In genomic region chr2:27229481-27230105, GRCm38 (mm10) we compare ENCODE assay signal across 20 mouse cellular contexts. TPM values are rescaled to one million over a fixed set of nuclear protein-coding genes. Genes with fewer than 3 reads are reported as not detected.
A peak's percentile ranks its signal among the peaks of the same experiment; 100 is the strongest.
DNase-seq lines count a peak whose midpoint lies in the region; ATAC-seq and TF ChIP-seq lines count a peak whose summit lies in the region.
"Had no signal": no experiment of that assay in that cellular context is flagged by ENCODE, and none has a peak within 500 bp of the region (broad histone marks: within the 10 kb centered on the region; RNA-seq: fewer than 3 reads in every experiment).

No protein-coding gene starts in this region.

- TF ChIP-seq EP300 in lung, postnatal 0 days (IDR thresholded peaks at IDR 0.05), result peak; percentile 58; the same call in 1 of the 2 replicates

- ATAC-seq in lung, postnatal 0 days, result peak; percentile 80
- no peak for ATAC-seq in megakaryocyte-erythroid progenitor cell, adult 5-6 weeks (replicated peaks; ENCODE audit: low FRiP score, low TSS enrichment, poor library complexity, severe bottlenecking)
- ATAC-seq: activated CD4-positive, CD25-positive, alpha-beta regulatory T cell, adult 4 months; forebrain, postnatal 0 days; intestine, embryonic 15.5 days had no signal

- H3K27ac ChIP-seq in heart, embryonic 10.5 days, result peak overlapping the region; percentile 10; the same call in 1 of the 2 replicates
- H3K27ac ChIP-seq in lung, postnatal 0 days (ENCODE audit: low read length), result peak overlapping the region; percentile 64
- H3K27ac ChIP-seq: embryonic facial prominence, embryonic 13.5 days; heart, adult 2 months; hindbrain, embryonic 12.5 days; intestine, embryonic 15.5 days; kidney, embryonic 15.5 days; left cerebral cortex, adult 2 months; liver, embryonic 15.5 days had no signal

- WGBS in heart, embryonic 10.5 days, result 92% methylated on average over 2 of the region's 2 CpGs
- WGBS in lung, postnatal 0 days, result 79% methylated on average over 2 of the region's 2 CpGs

- no peak overlapping the region for H3K4me2 ChIP-seq in lung, postnatal 0 days (replicated peaks; ENCODE audit: low read depth, low read length)
- H3K4me2 ChIP-seq: embryonic facial prominence, embryonic 13.5 days; hindbrain, embryonic 12.5 days; intestine, embryonic 15.5 days; kidney, embryonic 15.5 days; liver, embryonic 15.5 days had no signal

- H3K9ac ChIP-seq in lung, postnatal 0 days (replicated peaks; ENCODE audit: low read depth), result no peak overlapping the region
- H3K9ac ChIP-seq: embryonic facial prominence, embryonic 13.5 days; forebrain, postnatal 0 days; hindbrain, embryonic 12.5 days; intestine, embryonic 15.5 days; kidney, embryonic 15.5 days; liver, embryonic 15.5 days had no signal

- H3K4me1 ChIP-seq in heart, embryonic 10.5 days, result peaks cover 51% of the 10 kb centered on the region
- no peaks in the 10 kb centered on the region for H3K4me1 ChIP-seq in lung, postnatal 0 days (ENCODE audit: insufficient read depth, low read depth, low read length)
- H3K4me1 ChIP-seq: hindbrain, embryonic 12.5 days had no signal

- no peak for TF ChIP-seq CTCF in lung, postnatal 0 days (IDR thresholded peaks at IDR 0.05)

- H3K9me3 ChIP-seq in heart, embryonic 10.5 days, result no peaks in the 10 kb centered on the region
- no peaks in the 10 kb centered on the region for H3K9me3 ChIP-seq in lung, postnatal 0 days (ENCODE audit: low read length)
- H3K9me3 ChIP-seq: embryonic facial prominence, embryonic 13.5 days; hindbrain, embryonic 12.5 days; intestine, embryonic 15.5 days; kidney, embryonic 15.5 days; liver, embryonic 15.5 days had no signal

- no peaks in the 10 kb centered on the region for H3K36me3 ChIP-seq in heart, embryonic 10.5 days
- H3K36me3 ChIP-seq in lung, postnatal 0 days (ENCODE audit: insufficient read depth, low read length), result no peaks in the 10 kb centered on the region
- H3K36me3 ChIP-seq: embryonic facial prominence, embryonic 13.5 days; hindbrain, embryonic 12.5 days; intestine, embryonic 15.5 days had no signal

- H3K4me3 ChIP-seq in heart, embryonic 10.5 days, result no peak overlapping the region
- H3K4me3 ChIP-seq in lung, postnatal 0 days (ENCODE audit: low read depth, low read length), result no peak overlapping the region
- H3K4me3 ChIP-seq: embryonic facial prominence, embryonic 13.5 days; heart, adult 2 months; hindbrain, embryonic 12.5 days; intestine, embryonic 15.5 days; kidney, embryonic 15.5 days; left cerebral cortex, adult 2 months; liver, embryonic 15.5 days had no signal

- H3K27me3 ChIP-seq in heart, embryonic 10.5 days (ENCODE audit: insufficient read depth, poor library complexity, severe bottlenecking), result peaks cover 37% of the 10 kb centered on the region
- no peaks in the 10 kb centered on the region for H3K27me3 ChIP-seq in lung, postnatal 0 days (replicated peaks; ENCODE audit: insufficient read depth, low read length)
- H3K27me3 ChIP-seq: embryonic facial prominence, embryonic 13.5 days; hindbrain, embryonic 12.5 days; intestine, embryonic 15.5 days; kidney, embryonic 15.5 days; liver, embryonic 15.5 days had no signal

- no peak for DNase-seq in heart, embryonic 10.5 days (ENCODE audit: low spot score)
- DNase-seq in heart, adult 11 months, result no peak
- DNase-seq in lung, postnatal 0 days (ENCODE audit: low spot score), result peak; percentile 87
- DNase-seq in lung, postnatal 25 days (ENCODE audit: low spot score), result no peak
- DNase-seq in cerebellum, postnatal 25 days, result peak; percentile 52
- DNase-seq in embryo, embryonic 10 days (ENCODE audit: low spot score), result no peak
- DNase-seq: B cell, adult 2 months; forebrain, postnatal 0 days; heart, adult 2 months; midbrain, embryonic 14.5 days had no signal

RNA-seq across cellular contexts. Expression of gene Sardh, which starts 18.5 kb away (rescaled TPM):
- polyA plus RNA-seq in heart, embryonic 10.5 days (2016; fragmentation: Nextera tagmentation; extraction: Ambion mirVana), result 11.8 and 13.4 TPM in 2 replicates
- polyA plus RNA-seq in lung, postnatal 0 days (2015; fragmentation: Nextera tagmentation; extraction: Ambion mirVana), result 11.5 and 12.6 TPM in 2 replicates
- not detected in 2 replicates for total RNA-seq in megakaryocyte-erythroid progenitor cell, adult 5-6 weeks (2014; fragmentation: Nextera tagmentation)
- not detected in 2 replicates for total RNA-seq in megakaryocyte-erythroid progenitor cell, adult 5-6 weeks (2017)
- total RNA-seq: megakaryocyte progenitor cell, adult 5-6 weeks; neutrophil, adult 5-6 weeks had no signal

Comparison
In these comparisons a context has a peak if more than half of its experiments do, and no peak if none do; other contexts are left out.
1. DNase-seq: peak in lung, postnatal 0 days (single experiment) and cerebellum, postnatal 25 days (2 of 2); none in heart, embryonic 10.5 days (single experiment), heart, adult 11 months (single experiment), lung, postnatal 25 days (single experiment) and embryo, embryonic 10 days (single experiment).